Mouse (Mus musculus) forebrain, embryonic 12.5 days (tissue): ENCODE results near the gene 4921524J17Rik. TPM values are rescaled to one million over a fixed set of nuclear protein-coding genes. Genes with fewer than 3 reads are reported as not detected.

ENCODE experiments used
- ATAC-seq: fragments of 200-750 bp; cut with Nextera tagmentation; 2 replicates; pipeline ENCODE4 v1.8.0; 2017; ENCODE audit warnings: moderate TSS enrichment; ENCODE audit not compliant: low FRiP score
- H3K27ac ChIP-seq: fragments of 300-500 bp; sonication (generic); 2 replicates; pipeline ENCODE4 v1.5.1; 2016; ENCODE audit warnings: mild to moderate bottlenecking
- H3K27me3 ChIP-seq: fragments of 300-500 bp; sonication (generic); 2 replicates; pipeline ENCODE4 v1.6.1; 2016; ENCODE audit warnings: mild to moderate bottlenecking
- H3K36me3 ChIP-seq: fragments of 300-500 bp; sonication (generic); replicated peaks from 2 replicates; pipeline ENCODE4 v1.6.1; 2016; ENCODE audit warnings: mild to moderate bottlenecking
- H3K4me1 ChIP-seq: fragments of 300-500 bp; sonication (generic); 2 replicates; pipeline ENCODE4 v1.6.1; 2016
- H3K4me2 ChIP-seq: fragments of 300-500 bp; sonication (generic); 2 replicates; pipeline ENCODE4 v1.6.1; 2016; ENCODE audit warnings: mild to moderate bottlenecking, moderate library complexity
- H3K4me3 ChIP-seq: fragments of 300-500 bp; sonication (generic); replicated peaks from 2 replicates; pipeline ENCODE4 v1.5.1; 2016; ENCODE audit warnings: mild to moderate bottlenecking
- H3K9ac ChIP-seq: fragments of 300-500 bp; sonication (generic); 2 replicates; pipeline ENCODE4 v1.6.1; 2016; ENCODE audit warnings: mild to moderate bottlenecking
- H3K9me3 ChIP-seq: fragments of 300-500 bp; sonication (generic); 2 replicates; pipeline ENCODE4 v1.6.1; 2016
- WGBS: fragments of 180-500 bp; shearing (Covaris S2); methylation state at CpG from one replicate; pipeline ENCODE4 v1.1.7; 2016; 5-methylcytosine and 5-hydroxymethylcytosine counted together
- polyA plus RNA-seq: library from polyadenylated mRNA; unstranded; fragments of >200 nt; fragmentation: Nextera tagmentation; extraction: Ambion mirVana; gene quantifications from 2 replicates; pipeline ENCODE4 v1.2.1, GENCODE M21; 2016

Gene 4921524J17Rik
- 46.1 and 48.1 TPM in 2 replicates for polyA plus RNA-seq

- Histone ChIP-seq H3K27me3 (no peaks in the 10 kb centered on the region), H3K27ac (peak within 1 kb of the TSS; percentile 95), H3K9me3 (no peaks in the 10 kb centered on the region), H3K4me3 (peak within 1 kb of the TSS; percentile 81), H3K4me2 (peak within 1 kb of the TSS; percentile 57), H3K36me3 (no peaks in the 10 kb centered on the region), H3K4me1 (peaks cover 26% of the 10 kb centered on the region), H3K9ac (peak within 1 kb of the TSS; percentile 90)
- ATAC-seq, result peak; percentile 99
- under 1% methylated on average over 80 of the region's 85 CpGs for WGBS
Observed at GRCm38 (mm10) chr8:85432168-85433016, at the start of gene 4921524J17Rik. TSS of gene 4921524J17Rik (minus strand) at chr8:85432833.

GRCm38 (mm10) chr8:85482427-85482826 lies 49.8 kb upstream of the 4921524J17Rik start:
- Histone ChIP-seq H3K36me3 (no peaks in the 10 kb centered on the region), H3K4me2 (no peak overlapping the region), H3K27ac (no peak overlapping the region), H3K4me3 (no peak overlapping the region), H3K27me3 (no peaks in the 10 kb centered on the region), H3K9ac (no peak overlapping the region), H3K9me3 (no peaks in the 10 kb centered on the region), H3K4me1 (peaks cover 5% of the 10 kb centered on the region)
- ATAC-seq, result no peak
- 67% methylated on average over 6 of the region's 6 CpGs for WGBS

- Histone ChIP-seq H3K4me1 (peaks cover 5% of the 10 kb centered on the region), H3K9ac (no peak overlapping the region), H3K36me3 (no peaks in the 10 kb centered on the region), H3K4me3 (no peak overlapping the region), H3K4me2 (peak overlapping the region; percentile 19), H3K27me3 (no peaks in the 10 kb centered on the region), H3K9me3 (no peaks in the 10 kb centered on the region), H3K27ac (no peak overlapping the region)
- ATAC-seq, result no peak
- 37% methylated on average over 10 of the region's 10 CpGs for WGBS
Observed at GRCm38 (mm10) chr8:85481900-85482299, 49.3 kb upstream of the 4921524J17Rik start.

GRCm38 (mm10) chr8:85479710-85480109 lies 47.1 kb upstream of the 4921524J17Rik start:
- Histone ChIP-seq H3K36me3 (no peaks in the 10 kb centered on the region), H3K27ac (no peak overlapping the region), H3K4me2 (no peak overlapping the region), H3K4me3 (no peak overlapping the region), H3K27me3 (no peaks in the 10 kb centered on the region), H3K9me3 (no peaks in the 10 kb centered on the region), H3K4me1 (peaks cover 5% of the 10 kb centered on the region), H3K9ac (no peak overlapping the region)
- no peak for ATAC-seq
- 88% methylated on average over 2 of the region's 2 CpGs for WGBS

- Histone ChIP-seq H3K36me3 (no peaks in the 10 kb centered on the region), H3K27ac (no peak overlapping the region), H3K9ac (no peak overlapping the region), H3K4me3 (no peak overlapping the region), H3K9me3 (no peaks in the 10 kb centered on the region), H3K4me1 (peaks cover 5% of the 10 kb centered on the region), H3K4me2 (no peak overlapping the region), H3K27me3 (no peaks in the 10 kb centered on the region)
- no peak for ATAC-seq
- 84% methylated on average over 2 of the region's 2 CpGs for WGBS
Observed at GRCm38 (mm10) chr8:85478397-85478796, 45.8 kb upstream of the 4921524J17Rik start.

GRCm38 (mm10) chr8:85476970-85477545 lies 44.4 kb upstream of the 4921524J17Rik start:
- no peak for ATAC-seq
- H3K4me2 ChIP-seq, result no peak overlapping the region
- WGBS, result 89% methylated on average over 4 of the region's 4 CpGs

GRCm38 (mm10) chr8:85474924-85475323 lies 42.3 kb upstream of the 4921524J17Rik start:
- no peaks in the 10 kb centered on the region for H3K4me1 ChIP-seq
- no peaks in the 10 kb centered on the region for H3K9me3 ChIP-seq
- no peak overlapping the region for H3K4me3 ChIP-seq
- 94% methylated on average over 3 of the region's 3 CpGs for WGBS
- no peak overlapping the region for H3K27ac ChIP-seq
- H3K27me3 ChIP-seq, result no peaks in the 10 kb centered on the region
- ATAC-seq, result no peak
- no peak overlapping the region for H3K9ac ChIP-seq
- no peak overlapping the region for H3K4me2 ChIP-seq
- no peaks in the 10 kb centered on the region for H3K36me3 ChIP-seq

More at GRCm38 (mm10) chr8:85476970-85477545, 44.4 kb upstream of the 4921524J17Rik start:
- H3K9ac ChIP-seq, result no peak overlapping the region
- H3K36me3 ChIP-seq, result no peaks in the 10 kb centered on the region
- no peaks in the 10 kb centered on the region for H3K27me3 ChIP-seq
- no peak overlapping the region for H3K27ac ChIP-seq
- H3K4me1 ChIP-seq, result peaks cover 5% of the 10 kb centered on the region
- H3K4me3 ChIP-seq, result no peak overlapping the region
- no peaks in the 10 kb centered on the region for H3K9me3 ChIP-seq

- WGBS, result 82% methylated on average over 4 of the region's 4 CpGs
- Histone ChIP-seq H3K4me1 (no peaks in the 10 kb centered on the region), H3K9ac (no peak overlapping the region), H3K27me3 (no peaks in the 10 kb centered on the region), H3K36me3 (no peaks in the 10 kb centered on the region), H3K4me3 (no peak overlapping the region), H3K4me2 (no peak overlapping the region), H3K9me3 (no peaks in the 10 kb centered on the region), H3K27ac (no peak overlapping the region)
- no peak for ATAC-seq
Observed at GRCm38 (mm10) chr8:85473246-85473645, 40.6 kb upstream of the 4921524J17Rik start.

GRCm38 (mm10) chr8:85472800-85473199 lies 40.2 kb upstream of the 4921524J17Rik start:
- Histone ChIP-seq H3K4me3 (no peak overlapping the region), H3K4me1 (no peaks in the 10 kb centered on the region), H3K36me3 (no peaks in the 10 kb centered on the region), H3K4me2 (no peak overlapping the region), H3K27ac (no peak overlapping the region), H3K9ac (no peak overlapping the region), H3K9me3 (no peaks in the 10 kb centered on the region), H3K27me3 (no peaks in the 10 kb centered on the region)
- ATAC-seq, result no peak
- WGBS, result 71% methylated on average over 6 of the region's 6 CpGs

GRCm38 (mm10) chr8:85470753-85471152 lies 38.1 kb upstream of the 4921524J17Rik start:
- Histone ChIP-seq H3K9ac (no peak overlapping the region), H3K4me2 (no peak overlapping the region), H3K4me1 (no peaks in the 10 kb centered on the region), H3K36me3 (no peaks in the 10 kb centered on the region), H3K9me3 (no peaks in the 10 kb centered on the region), H3K27ac (no peak overlapping the region), H3K27me3 (no peaks in the 10 kb centered on the region), H3K4me3 (no peak overlapping the region)
- no peak for ATAC-seq
- 87% methylated on average over 8 of the region's 8 CpGs for WGBS

- Histone ChIP-seq H3K4me3 (no peak overlapping the region), H3K9ac (no peak overlapping the region), H3K27me3 (no peaks in the 10 kb centered on the region), H3K9me3 (no peaks in the 10 kb centered on the region), H3K4me2 (no peak overlapping the region), H3K4me1 (no peaks in the 10 kb centered on the region), H3K27ac (no peak overlapping the region), H3K36me3 (no peaks in the 10 kb centered on the region)
- no peak for ATAC-seq
- 85% methylated on average over 4 of the region's 4 CpGs for WGBS
Observed at GRCm38 (mm10) chr8:85466056-85466455, 33.4 kb upstream of the 4921524J17Rik start.

- no peaks in the 10 kb centered on the region for H3K4me1 ChIP-seq
- H3K4me3 ChIP-seq, result no peak overlapping the region
- H3K9ac ChIP-seq, result no peak overlapping the region
- H3K36me3 ChIP-seq, result no peaks in the 10 kb centered on the region
- H3K27me3 ChIP-seq, result no peaks in the 10 kb centered on the region
- H3K27ac ChIP-seq, result no peak overlapping the region
- H3K9me3 ChIP-seq, result no peaks in the 10 kb centered on the region
- H3K4me2 ChIP-seq, result no peak overlapping the region
- ATAC-seq, result no peak
Observed at GRCm38 (mm10) chr8:85464316-85464715, 31.7 kb upstream of the 4921524J17Rik start.

GRCm38 (mm10) chr8:85462441-85462840 lies 29.8 kb upstream of the 4921524J17Rik start:
- 87% methylated on average over 1 of the region's 1 CpGs for WGBS
- Histone ChIP-seq H3K4me2 (no peak overlapping the region), H3K27me3 (no peaks in the 10 kb centered on the region), H3K27ac (no peak overlapping the region), H3K4me1 (no peaks in the 10 kb centered on the region), H3K36me3 (no peaks in the 10 kb centered on the region), H3K9me3 (no peaks in the 10 kb centered on the region), H3K9ac (no peak overlapping the region), H3K4me3 (no peak overlapping the region)
- no peak for ATAC-seq
